8 mouse cellular contexts compared by ENCODE assay signal in the genomic region with DNA sequence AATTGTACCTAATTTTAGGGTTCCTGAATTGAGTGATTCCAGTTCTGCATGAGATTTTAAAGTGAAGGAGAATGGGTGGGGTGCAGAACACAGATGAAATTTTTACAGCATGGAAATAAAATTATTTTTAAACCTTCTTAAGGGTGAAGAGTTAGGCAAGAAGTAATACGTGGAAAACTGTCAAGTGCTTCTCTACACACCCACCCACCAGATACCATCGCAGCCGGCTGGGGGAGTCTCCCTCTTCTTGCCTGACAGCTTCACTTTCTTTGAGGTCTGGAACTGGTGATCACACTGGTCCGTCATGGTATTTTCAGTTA. TPM values are rescaled to one million over a fixed set of nuclear protein-coding genes. Genes with fewer than 3 reads are reported as not detected.
DNase-seq lines count a peak whose midpoint lies in the region; ATAC-seq and TF ChIP-seq lines count a peak whose summit lies in the region.

No protein-coding gene starts in this region.

- H3K27me3 ChIP-seq in lung, embryonic 14.5 days (ENCODE audit: insufficient read depth, low read length) = peaks cover 22% of the 10 kb centered on the region
- peaks cover 24% of the 10 kb centered on the region for H3K27me3 ChIP-seq in limb, embryonic 10.5 days (ENCODE audit: low read depth, poor library complexity, severe bottlenecking)
- H3K27me3 ChIP-seq in neural tube, embryonic 15.5 days (replicated peaks) = peaks cover 7% of the 10 kb centered on the region; the same call in 1 of the 2 replicates

- peak overlapping the region; percentile 75 for H3K9ac ChIP-seq in lung, embryonic 14.5 days
- peak overlapping the region; percentile 63 for H3K9ac ChIP-seq in neural tube, embryonic 15.5 days (replicated peaks)

- ATAC-seq in lung, embryonic 14.5 days (ENCODE audit: insufficient read depth) = no peak
- ATAC-seq in neural tube, embryonic 15.5 days (ENCODE audit: low FRiP score) = 0 out of 2 replicates have a peak, but pooled peaks have one; percentile 12

- H3K36me3 ChIP-seq in lung, embryonic 14.5 days (ENCODE audit: insufficient read depth) = no peaks in the 10 kb centered on the region
- no peaks in the 10 kb centered on the region for H3K36me3 ChIP-seq in limb, embryonic 10.5 days
- no peaks in the 10 kb centered on the region for H3K36me3 ChIP-seq in neural tube, embryonic 15.5 days

- 0 out of 2 replicates have a peak, but pooled peaks have one; percentile 1 for TF ChIP-seq CTCF in lung, embryonic 14.5 days (IDR thresholded peaks at IDR 0.05; ENCODE audit: low read depth)
- no peak for TF ChIP-seq CTCF in embryonic fibroblast, embryonic 13.5 days (IDR thresholded peaks at IDR 0.05; ENCODE audit: borderline replicate concordance, insufficient read depth, low read length)

- peaks cover 4% of the 10 kb centered on the region; the same call in 1 of the 2 replicates for H3K4me1 ChIP-seq in lung, embryonic 14.5 days (ENCODE audit: insufficient read depth)
- peaks cover 4% of the 10 kb centered on the region for H3K4me1 ChIP-seq in embryonic fibroblast, embryonic 13.5 days (ENCODE audit: control insufficient read depth, insufficient read depth, low read length)
- peaks cover 43% of the 10 kb centered on the region for H3K4me1 ChIP-seq in limb, embryonic 10.5 days
- H3K4me1 ChIP-seq in neural tube, embryonic 15.5 days = peaks cover 42% of the 10 kb centered on the region

- peak overlapping the region; percentile 64 for H3K4me3 ChIP-seq in lung, embryonic 14.5 days (ENCODE audit: low read depth, low read length)
- H3K4me3 ChIP-seq in embryonic fibroblast, embryonic 13.5 days (ENCODE audit: insufficient read depth, low read length) = peak overlapping the region; percentile 95
- peak overlapping the region; percentile 75 for H3K4me3 ChIP-seq in limb, embryonic 10.5 days
- H3K4me3 ChIP-seq in neural tube, embryonic 15.5 days (replicated peaks) = peak overlapping the region; percentile 74

- 2% methylated on average over 4 of the region's 4 CpGs for WGBS in lung, embryonic 14.5 days
- 0% methylated on average over 4 of the region's 4 CpGs for WGBS in limb, embryonic 10.5 days
- WGBS in neural tube, embryonic 15.5 days = 0% methylated on average over 4 of the region's 4 CpGs

- no peak for DNase-seq in lung, embryonic 14.5 days
- DNase-seq in lung, postnatal 10 days = no peak
- DNase-seq in limb, embryonic 10.5 days (ENCODE audit: low spot score) = no peak
- no peak for DNase-seq in T-cell, adult 2 months (ENCODE audit: low spot score)
- no peak for DNase-seq in retina, embryonic 14.5 days (ENCODE audit: low spot score)
- no peak for DNase-seq in cerebellum, postnatal 25 days

- H3K9me3 ChIP-seq in lung, embryonic 14.5 days (ENCODE audit: low read depth, low read length) = no peaks in the 10 kb centered on the region
- H3K9me3 ChIP-seq in limb, embryonic 10.5 days (replicated peaks) = no peaks in the 10 kb centered on the region
- no peaks in the 10 kb centered on the region for H3K9me3 ChIP-seq in neural tube, embryonic 15.5 days (replicated peaks)

- peak overlapping the region; percentile 97 for H3K27ac ChIP-seq in lung, embryonic 14.5 days (ENCODE audit: low read depth)
- peak overlapping the region; percentile 99 for H3K27ac ChIP-seq in embryonic fibroblast, embryonic 13.5 days (ENCODE audit: insufficient read depth, low read length)
- H3K27ac ChIP-seq in limb, embryonic 10.5 days = peak overlapping the region; percentile 98
- H3K27ac ChIP-seq in neural tube, embryonic 15.5 days (replicated peaks) = peak overlapping the region; percentile 96

- peak overlapping the region; percentile 100 for H3K4me2 ChIP-seq in lung, embryonic 14.5 days
- peak overlapping the region; percentile 100 for H3K4me2 ChIP-seq in neural tube, embryonic 15.5 days

- no peak for TF ChIP-seq POLR2A in embryonic fibroblast, embryonic 13.5 days (IDR thresholded peaks at IDR 0.05; ENCODE audit: low read depth, low read length)

RNA-seq across cellular contexts. Expression of a gene that starts 2.5 kb away (rescaled TPM):
- polyA plus RNA-seq in lung, embryonic 14.5 days (2014; fragmentation: Nextera tagmentation; extraction: Ambion mirVana) = 0.12 and 0.22 TPM in 2 replicates
- 1.6 and 2.7 TPM in 2 replicates for polyA plus RNA-seq in embryonic fibroblast, embryonic 13.5 days (2011; ENCODE audit: insufficient read length, low read depth, missing spikeins)
- 0.06 and 0.13 TPM in 2 replicates for polyA plus RNA-seq in limb, embryonic 10.5 days (2016; fragmentation: Nextera tagmentation; extraction: Ambion mirVana)
- polyA plus RNA-seq in neural tube, embryonic 15.5 days (2015; fragmentation: Nextera tagmentation; extraction: Ambion mirVana) = 1.8 and 2.7 TPM in 2 replicates
